Mouse (Mus musculus) kidney, adult 2 months (tissue): Measurements from ENCODE around the gene Pappa2.

ENCODE experiments used
- CTCF ChIP-seq: fragments of 200-500 bp; conservative IDR thresholded peaks from 2 replicates; pipeline ENCODE4 v1.5.1; 2011; ENCODE audit warnings: low read depth, mild to moderate bottlenecking, control low read depth, low read length, moderate library complexity, mixed read lengths; ENCODE audit not compliant: insufficient read depth, insufficient read length
- POLR2A ChIP-seq: fragments of 200-500 bp; IDR thresholded peaks from one replicate; pipeline ENCODE4 v1.6.1; 2011; ENCODE audit warnings: low read depth, low read length, control low read depth

DNA sequence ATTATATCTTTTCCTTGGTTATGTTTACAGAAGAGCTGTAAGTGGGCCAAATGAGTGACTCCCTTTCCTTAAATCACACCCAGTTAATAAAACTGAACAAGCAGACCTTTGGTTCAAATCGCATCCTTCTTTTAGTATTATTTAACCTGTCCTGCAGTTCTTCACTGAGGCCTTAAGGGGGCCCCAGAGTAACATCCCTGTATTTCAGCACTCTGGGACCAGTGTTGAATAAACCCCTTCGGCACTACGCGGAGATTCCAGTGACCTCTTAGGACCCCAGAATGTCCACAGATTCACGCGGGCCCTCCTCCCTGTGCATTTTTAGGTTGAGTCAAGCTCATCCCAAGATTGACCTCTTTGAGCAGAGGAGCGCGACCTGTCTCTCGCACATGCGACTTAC lies 135.7 kb downstream of the Pappa2 start:
- TF ChIP-seq CTCF (0 out of 2 replicates have a peak, but pooled peaks have one; percentile 15), POLR2A (no peak)
